8 mouse cellular contexts compared by ENCODE assay signal in the genomic region with DNA sequence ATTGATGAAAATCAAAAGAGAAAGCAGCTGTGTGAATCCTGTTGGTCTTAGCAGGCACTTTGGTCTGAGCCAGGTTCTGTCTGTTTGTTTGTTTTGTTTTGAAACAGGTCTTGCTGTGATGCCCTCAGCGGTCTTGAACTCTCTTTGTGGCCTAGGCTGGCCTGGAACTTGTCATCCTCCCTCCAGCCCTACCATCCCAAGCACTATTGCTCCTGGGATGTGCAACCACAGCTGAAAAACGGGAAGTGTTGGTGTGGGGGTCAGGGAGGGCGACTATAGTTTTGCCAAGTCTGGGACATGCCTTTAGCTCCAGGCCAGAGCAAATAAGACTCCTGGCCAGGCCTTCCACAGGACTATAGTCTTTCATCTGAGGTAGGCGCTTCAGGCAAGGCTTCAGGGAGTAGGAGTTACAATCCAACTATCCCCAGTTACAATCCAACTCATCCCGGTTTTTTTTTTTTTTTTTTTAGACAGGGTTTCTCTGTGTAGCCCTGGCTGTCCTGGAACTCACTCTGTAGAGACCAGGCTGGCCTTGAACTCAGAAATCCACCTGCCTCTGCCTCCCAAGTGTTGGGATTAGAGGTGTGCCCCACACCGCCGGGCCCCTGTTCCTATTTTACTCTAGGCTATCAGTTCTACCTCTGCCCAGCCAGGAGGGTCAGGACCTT. TPM values are rescaled to one million over a fixed set of nuclear protein-coding genes. Genes with fewer than 3 reads are reported as not detected.
A peak's percentile ranks its signal among the peaks of the same experiment; 100 is the strongest.
DNase-seq lines count a peak whose midpoint lies in the region; ATAC-seq lines count a peak whose summit lies in the region.

No protein-coding gene starts in this region.

- peaks cover 5% of the 10 kb centered on the region; the same call in 1 of the 2 replicates for H3K36me3 ChIP-seq in kidney, embryonic 14.5 days (ENCODE audit: control insufficient read depth, insufficient read depth, low read length)
- H3K36me3 ChIP-seq in hindbrain, embryonic 13.5 days: no peaks in the 10 kb centered on the region
- no peaks in the 10 kb centered on the region for H3K36me3 ChIP-seq in midbrain, embryonic 14.5 days (ENCODE audit: control insufficient read depth, insufficient read depth, low read length)

- DNase-seq in kidney, postnatal 14 days: no peak
- DNase-seq in adipocyte (ENCODE audit: low spot score): peak; percentile 11
- DNase-seq in midbrain, embryonic 14.5 days: no peak
- no peak for DNase-seq in embryo, embryonic 10 days (ENCODE audit: low spot score)
- no peak for DNase-seq in cerebellum, postnatal 36 days
- no peak for DNase-seq in layer of hippocampus, postnatal 25 days (ENCODE audit: extremely low spot score in 1 of 2, low spot score in 1 of 2)

- peak overlapping the region; percentile 76 for H3K9ac ChIP-seq in kidney, embryonic 14.5 days (ENCODE audit: low read depth, low read length)
- H3K9ac ChIP-seq in hindbrain, embryonic 13.5 days: peak overlapping the region; percentile 72
- H3K9ac ChIP-seq in midbrain, embryonic 14.5 days (replicated peaks; ENCODE audit: low read length): no peak overlapping the region

- H3K4me1 ChIP-seq in kidney, embryonic 14.5 days (ENCODE audit: control insufficient read depth, insufficient read depth, low read length): peaks cover 29% of the 10 kb centered on the region
- H3K4me1 ChIP-seq in hindbrain, embryonic 13.5 days (replicated peaks): peaks cover 33% of the 10 kb centered on the region
- peaks cover 6% of the 10 kb centered on the region; the same call in 1 of the 2 replicates for H3K4me1 ChIP-seq in midbrain, embryonic 14.5 days (ENCODE audit: control insufficient read depth, insufficient read depth, low read length)

- H3K9me3 ChIP-seq in kidney, embryonic 14.5 days (ENCODE audit: control insufficient read depth, low read length): no peaks in the 10 kb centered on the region
- no peaks in the 10 kb centered on the region for H3K9me3 ChIP-seq in hindbrain, embryonic 13.5 days
- H3K9me3 ChIP-seq in midbrain, embryonic 14.5 days (ENCODE audit: control insufficient read depth, low read length): no peaks in the 10 kb centered on the region

- no peak for ATAC-seq in kidney, embryonic 14.5 days (ENCODE audit: low FRiP score, low TSS enrichment)
- no peak for ATAC-seq in hindbrain, embryonic 13.5 days (ENCODE audit: low FRiP score)
- no peak for ATAC-seq in midbrain, embryonic 14.5 days (ENCODE audit: low FRiP score, low TSS enrichment)

- WGBS in kidney, embryonic 14.5 days: 33% methylated on average over 7 of the region's 7 CpGs
- WGBS in hindbrain, embryonic 13.5 days: 52% methylated on average over 7 of the region's 7 CpGs
- WGBS in midbrain, embryonic 14.5 days: 48% methylated on average over 7 of the region's 7 CpGs

- H3K27me3 ChIP-seq in kidney, embryonic 14.5 days (ENCODE audit: control insufficient read depth, insufficient read depth, low read length): no peaks in the 10 kb centered on the region
- no peaks in the 10 kb centered on the region for H3K27me3 ChIP-seq in hindbrain, embryonic 13.5 days
- no peaks in the 10 kb centered on the region for H3K27me3 ChIP-seq in midbrain, embryonic 14.5 days (ENCODE audit: control insufficient read depth, insufficient read depth, low read length)

- peak overlapping the region; percentile 77 for H3K4me2 ChIP-seq in kidney, embryonic 14.5 days (replicated peaks; ENCODE audit: low read depth, low read length)
- H3K4me2 ChIP-seq in hindbrain, embryonic 13.5 days: peak overlapping the region; percentile 57
- H3K4me2 ChIP-seq in midbrain, embryonic 14.5 days (ENCODE audit: low read length): peak overlapping the region; percentile 52

- peak overlapping the region; percentile 61 for H3K4me3 ChIP-seq in kidney, embryonic 14.5 days (ENCODE audit: low read length)
- peak overlapping the region; percentile 37 for H3K4me3 ChIP-seq in hindbrain, embryonic 13.5 days
- H3K4me3 ChIP-seq in midbrain, embryonic 14.5 days (replicated peaks; ENCODE audit: low read depth, low read length): peak overlapping the region; percentile 25; the same call in 1 of the 2 replicates

- H3K27ac ChIP-seq in kidney, embryonic 14.5 days (ENCODE audit: low read depth, low read length): peak overlapping the region; percentile 94
- H3K27ac ChIP-seq in hindbrain, embryonic 13.5 days: no peak overlapping the region
- no peak overlapping the region for H3K27ac ChIP-seq in midbrain, embryonic 14.5 days (replicated peaks; ENCODE audit: low read depth, low read length)

RNA-seq across cellular contexts. Expression of a gene that starts 0.7 kb away (rescaled TPM):
- polyA plus RNA-seq in kidney, embryonic 14.5 days (2014; fragmentation: Nextera tagmentation; extraction: Ambion mirVana): 13.5 and 25.0 TPM in 2 replicates
- polyA plus RNA-seq in hindbrain, embryonic 13.5 days (2015; fragmentation: Nextera tagmentation; extraction: Ambion mirVana): 4.0 and 4.7 TPM in 2 replicates
- 3.8 and 3.9 TPM in 2 replicates for polyA plus RNA-seq in midbrain, embryonic 14.5 days (2014; fragmentation: Nextera tagmentation; extraction: Ambion mirVana)
- 10 to 100 TPM in 1 of 2 experiments, 1 to 10 TPM in 1; 8.4 to 11.0 TPM for total RNA-seq in layer of hippocampus, postnatal 25 days (2021)

RNA-seq across cellular contexts. Expression of a gene that starts 4.1 kb away (rescaled TPM):
- 22.3 and 29.8 TPM in 2 replicates for polyA plus RNA-seq in kidney, embryonic 14.5 days (2014; fragmentation: Nextera tagmentation; extraction: Ambion mirVana)
- 105 and 116 TPM in 2 replicates for polyA plus RNA-seq in hindbrain, embryonic 13.5 days (2015; fragmentation: Nextera tagmentation; extraction: Ambion mirVana)
- polyA plus RNA-seq in midbrain, embryonic 14.5 days (2014; fragmentation: Nextera tagmentation; extraction: Ambion mirVana): 96.4 and 115 TPM in 2 replicates
- 10 to 100 TPM; 71.3 to 78.6 TPM for total RNA-seq in layer of hippocampus, postnatal 25 days (2021)

RNA-seq across cellular contexts. Expression of a gene that starts 44.8 kb away (rescaled TPM):
- 0.12 and 0.23 TPM in 2 replicates for polyA plus RNA-seq in kidney, embryonic 14.5 days (2014; fragmentation: Nextera tagmentation; extraction: Ambion mirVana)
- polyA plus RNA-seq in hindbrain, embryonic 13.5 days (2015; fragmentation: Nextera tagmentation; extraction: Ambion mirVana): 11.1 and 11.3 TPM in 2 replicates
- polyA plus RNA-seq in midbrain, embryonic 14.5 days (2014; fragmentation: Nextera tagmentation; extraction: Ambion mirVana): 51.6 and 96.9 TPM in 2 replicates
- 100 to 1,000 TPM; 152 TPM for total RNA-seq in layer of hippocampus, postnatal 25 days (2021)

RNA-seq across cellular contexts. Expression of a gene that starts 44.8 kb away (rescaled TPM):
- polyA plus RNA-seq in kidney, embryonic 14.5 days (2014; fragmentation: Nextera tagmentation; extraction: Ambion mirVana): 47.4 and 48.6 TPM in 2 replicates
- 40.9 and 43.7 TPM in 2 replicates for polyA plus RNA-seq in hindbrain, embryonic 13.5 days (2015; fragmentation: Nextera tagmentation; extraction: Ambion mirVana)
- 2.4 and 16.6 TPM in 2 replicates for polyA plus RNA-seq in midbrain, embryonic 14.5 days (2014; fragmentation: Nextera tagmentation; extraction: Ambion mirVana)
- total RNA-seq in layer of hippocampus, postnatal 25 days (2021): 10 to 100 TPM; 11.3 to 15.0 TPM
